Mouse (Mus musculus) embryo, embryonic 10.5 days (tissue): ENCODE results near the gene Daam2.
A peak's percentile ranks its signal among the peaks of the same experiment; 100 is the strongest.

Experiments
- DNase-seq: peaks from one replicate; pipeline ENCODE4 v3.0.0-alpha.2; 2015; ENCODE audit warnings: low spot score

Gene Daam2

DNA sequence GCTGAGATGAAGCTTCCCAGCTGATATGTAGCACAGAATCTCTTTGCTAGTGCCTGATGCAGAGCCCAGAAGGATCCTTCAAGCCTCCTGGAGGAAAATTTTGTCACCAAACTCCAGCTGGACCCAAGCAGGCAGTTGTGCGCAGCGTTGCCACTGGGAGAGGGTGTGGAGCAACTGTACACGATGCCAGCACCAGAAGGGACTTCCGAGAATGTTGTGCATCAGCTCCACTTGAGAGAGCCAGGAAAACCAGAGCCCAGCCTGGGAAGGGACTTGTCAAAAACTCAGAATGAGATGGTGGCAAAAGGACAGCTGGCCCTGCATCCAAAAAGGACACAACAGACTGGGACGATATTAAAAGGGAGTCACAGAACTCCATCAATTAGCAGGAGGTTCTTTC, 32.5 kb downstream of the Daam2 start:
- DNase-seq: no peak

DNA sequence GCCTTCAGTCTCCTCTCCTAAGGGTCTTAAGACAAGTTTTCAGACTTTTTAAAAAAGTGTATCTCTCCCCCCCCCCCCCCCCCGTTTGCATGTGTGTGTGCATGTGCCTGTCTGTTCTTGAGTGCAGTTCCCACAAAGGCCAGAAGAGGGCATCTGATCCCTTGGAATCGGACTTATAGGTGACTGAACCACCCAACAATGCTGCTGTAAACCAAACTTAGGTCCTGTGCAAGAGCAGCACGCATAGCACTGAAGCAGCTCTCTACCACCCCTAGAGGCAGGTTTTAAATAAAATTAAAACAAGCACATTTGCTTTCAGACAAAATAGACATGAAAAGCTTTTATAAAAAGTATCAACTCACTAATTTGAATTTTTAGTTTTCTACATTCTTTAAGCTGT, 33.9 kb downstream of the Daam2 start:
- DNase-seq: peak; percentile 77

DNA sequence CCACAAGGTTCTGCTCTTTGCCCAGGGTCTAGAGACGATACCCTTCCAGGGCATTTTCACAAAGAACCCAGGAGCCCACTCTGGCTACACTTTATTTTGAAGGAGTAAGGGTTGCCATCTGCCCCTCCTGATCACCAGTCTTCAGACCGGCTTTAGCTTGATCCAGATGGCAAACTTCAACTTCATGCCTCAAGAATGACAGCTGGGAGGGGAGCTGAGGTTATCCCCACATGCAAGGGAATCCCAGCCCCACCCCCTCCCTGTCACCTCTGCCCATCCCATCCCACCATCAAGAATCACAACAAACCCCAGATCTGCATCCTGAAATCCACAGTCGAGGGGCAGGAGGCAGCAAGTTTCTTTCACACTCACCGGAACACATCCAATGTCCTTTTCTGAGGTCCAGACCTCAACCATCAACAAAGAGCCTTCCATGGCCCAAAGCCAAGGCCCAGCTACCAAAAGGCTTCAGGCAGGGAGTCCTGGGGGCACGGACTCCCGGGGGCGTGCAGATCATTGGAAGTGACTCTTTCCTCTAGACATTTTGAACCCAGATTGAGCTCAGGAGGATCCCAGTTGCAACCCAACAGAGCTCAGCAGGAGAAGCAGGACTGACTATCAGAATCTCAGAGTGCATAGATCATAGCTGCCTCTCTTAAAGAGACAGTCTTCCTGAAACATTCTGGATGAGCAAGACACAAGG, 35.5 kb downstream of the Daam2 start:
- DNase-seq: no peak

DNA sequence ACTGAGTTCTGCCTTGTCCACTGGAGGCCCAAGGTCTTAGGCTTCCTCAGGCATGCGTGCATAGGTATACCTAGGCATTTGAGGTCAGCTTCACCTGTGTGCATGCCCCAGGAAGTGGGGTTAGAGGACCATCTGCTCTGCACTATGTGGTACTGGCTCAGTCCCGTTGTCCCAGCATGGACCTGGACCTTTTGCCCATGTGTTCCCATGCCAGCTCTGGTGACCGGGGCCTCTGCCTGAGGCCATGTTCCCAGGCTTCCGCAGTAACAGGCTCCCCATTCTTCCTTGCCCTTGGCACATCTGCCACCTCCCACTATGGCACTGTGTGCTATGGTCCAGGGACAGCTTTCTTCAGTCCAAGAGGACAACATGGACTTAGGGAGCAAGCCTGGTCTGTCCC, 36.1 kb downstream of the Daam2 start:
- DNase-seq: no peak

DNA sequence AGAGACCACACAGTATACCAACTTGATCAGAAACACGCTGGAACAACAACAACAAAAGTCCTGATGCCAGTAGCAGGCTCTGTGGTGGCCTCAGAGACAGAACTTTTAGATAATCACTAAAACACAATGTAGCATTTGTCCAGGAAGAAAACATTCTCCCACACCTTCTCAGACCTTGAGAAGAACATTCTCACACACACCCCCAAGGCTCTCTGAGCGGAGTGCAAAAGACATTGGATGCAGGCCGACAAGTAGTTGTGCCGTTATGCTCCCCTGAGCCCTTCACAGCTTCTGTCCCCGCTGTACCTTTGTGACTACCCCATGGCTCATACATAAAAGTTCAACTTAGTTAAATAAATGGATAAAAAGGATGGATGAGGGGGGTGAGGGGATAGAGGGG, 37.6 kb downstream of the Daam2 start:
- DNase-seq: no peak

DNA sequence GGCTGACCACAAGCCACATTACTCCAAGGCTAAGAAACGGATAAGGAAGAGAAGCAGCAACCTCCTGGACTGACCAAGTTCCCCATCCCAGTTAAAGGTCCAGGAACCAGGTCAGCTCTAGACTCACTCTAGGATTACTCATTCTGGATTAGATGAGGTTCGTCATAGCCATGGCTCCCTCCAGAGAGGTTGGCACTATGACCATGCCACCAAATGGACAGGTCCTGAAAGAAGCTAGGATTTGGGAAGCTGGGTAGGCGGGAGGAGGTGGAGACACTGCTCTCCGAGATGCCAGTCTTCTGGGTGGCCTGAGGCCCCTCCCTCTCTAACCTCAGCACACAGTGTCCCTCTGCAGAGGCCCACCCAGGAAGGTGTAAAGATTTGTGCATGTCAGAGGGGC, 38.2 kb downstream of the Daam2 start:
- no peak for DNase-seq

DNA sequence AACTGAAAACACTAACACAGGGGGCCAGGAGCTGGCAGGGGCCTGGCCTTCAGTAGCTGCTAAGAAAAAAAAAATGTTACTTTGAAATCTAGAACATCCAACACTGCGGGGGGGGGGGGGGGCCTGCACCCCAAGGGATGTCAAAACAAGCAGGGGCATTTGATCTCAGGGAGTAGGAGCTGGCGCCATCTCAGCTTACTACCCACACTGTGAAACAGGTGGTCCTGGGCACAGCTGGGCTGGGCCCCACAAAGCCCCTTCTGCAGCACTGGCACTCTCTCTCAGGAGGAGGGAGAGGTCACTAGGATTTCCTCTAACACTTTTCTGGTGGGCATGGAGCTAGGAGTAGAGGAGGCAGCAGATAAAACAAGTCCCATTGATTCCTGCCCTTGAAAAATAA, 39.6 kb downstream of the Daam2 start:
- DNase-seq: no peak

DNA sequence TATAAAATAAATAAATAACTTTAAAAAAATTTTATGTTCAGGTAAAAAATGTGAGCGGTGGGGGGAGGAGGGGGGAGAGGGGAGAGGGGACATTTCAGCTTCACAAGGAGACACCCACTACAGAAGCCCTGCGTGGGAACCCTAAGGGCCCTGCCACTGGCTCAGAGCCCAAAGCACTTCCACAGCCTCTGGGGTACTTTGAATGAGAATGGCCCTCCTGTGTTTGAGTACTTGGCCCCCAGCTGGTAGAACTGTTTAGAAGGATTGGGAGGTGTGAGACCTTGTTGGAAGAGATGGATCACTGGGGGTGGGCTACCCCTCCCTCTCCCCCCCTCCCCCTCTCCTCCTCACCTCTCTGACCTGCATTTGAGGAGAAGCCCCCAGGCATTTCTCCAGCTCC, 41.7 kb downstream of the Daam2 start:
- no peak for DNase-seq

DNA sequence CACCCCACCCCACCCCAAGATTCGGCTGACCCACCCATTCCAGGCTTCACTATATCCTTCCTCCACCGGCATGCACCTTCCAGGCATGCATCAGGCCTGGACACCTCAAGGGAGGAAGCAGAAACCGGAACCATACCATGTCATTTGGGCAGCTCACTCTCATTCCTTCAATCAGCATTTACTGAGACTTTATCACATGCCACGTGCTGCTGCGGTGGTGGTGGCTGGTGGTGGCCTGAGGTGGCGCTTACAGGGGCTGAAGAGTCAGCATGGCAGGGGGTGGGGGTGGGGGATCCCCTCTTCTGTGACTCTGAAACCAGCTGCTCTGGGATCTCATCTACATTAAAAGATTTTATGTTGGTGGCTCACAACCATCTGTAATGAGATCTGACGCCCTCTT, 42.1 kb downstream of the Daam2 start:
- no peak for DNase-seq

DNA sequence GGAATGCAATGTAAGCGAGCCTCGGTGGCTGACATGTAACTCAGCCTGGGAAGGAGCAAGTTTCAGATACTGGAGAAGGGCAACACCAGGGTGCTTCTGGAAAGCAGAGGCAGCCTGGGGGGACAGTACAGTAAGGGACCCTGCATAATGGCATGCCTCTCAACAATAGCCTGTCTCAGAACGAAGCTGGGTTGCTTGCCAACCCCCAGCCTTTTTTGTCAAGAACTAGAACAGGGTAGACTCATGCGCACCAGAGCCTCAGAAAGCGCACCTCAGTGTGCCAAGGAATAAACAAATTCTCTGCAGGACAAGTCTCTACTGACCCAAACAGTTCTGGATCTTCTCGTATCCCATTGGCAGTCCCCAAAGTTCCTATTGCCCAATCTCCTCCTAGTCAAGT, 43.5 kb downstream of the Daam2 start:
- no peak for DNase-seq

DNA sequence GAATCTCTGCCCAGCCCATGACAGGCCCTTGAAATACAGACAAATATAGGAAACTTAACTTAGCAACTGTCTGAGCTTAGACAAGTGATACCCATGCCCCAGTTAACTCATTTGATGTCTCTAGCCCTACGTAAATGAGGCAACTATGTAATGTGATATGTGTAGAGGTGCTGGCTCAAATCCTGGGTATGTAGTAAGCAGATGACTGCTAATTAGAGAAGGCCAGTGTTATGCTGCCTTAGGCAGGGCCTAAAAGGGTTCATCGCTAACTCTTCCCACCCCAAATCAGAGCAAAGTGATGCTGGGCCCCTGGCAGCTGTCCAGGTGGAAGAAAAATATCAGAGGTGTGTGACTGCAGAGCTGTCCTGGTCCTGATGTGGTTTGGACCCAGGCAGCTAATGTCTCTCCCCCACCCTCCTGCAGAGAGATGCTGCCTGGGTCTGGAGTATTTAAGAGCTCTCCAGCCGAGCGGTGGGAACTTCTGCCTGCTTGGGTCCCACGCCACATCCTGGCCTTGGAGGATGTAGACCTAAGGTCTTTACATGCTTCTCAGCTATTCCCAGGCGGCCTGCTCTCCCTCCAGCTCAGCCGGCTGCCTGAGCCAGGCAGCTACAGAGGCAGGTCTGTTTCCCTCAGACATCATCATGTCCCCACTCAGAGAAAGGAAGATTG, 44.4 kb downstream of the Daam2 start:
- DNase-seq: no peak

DNA sequence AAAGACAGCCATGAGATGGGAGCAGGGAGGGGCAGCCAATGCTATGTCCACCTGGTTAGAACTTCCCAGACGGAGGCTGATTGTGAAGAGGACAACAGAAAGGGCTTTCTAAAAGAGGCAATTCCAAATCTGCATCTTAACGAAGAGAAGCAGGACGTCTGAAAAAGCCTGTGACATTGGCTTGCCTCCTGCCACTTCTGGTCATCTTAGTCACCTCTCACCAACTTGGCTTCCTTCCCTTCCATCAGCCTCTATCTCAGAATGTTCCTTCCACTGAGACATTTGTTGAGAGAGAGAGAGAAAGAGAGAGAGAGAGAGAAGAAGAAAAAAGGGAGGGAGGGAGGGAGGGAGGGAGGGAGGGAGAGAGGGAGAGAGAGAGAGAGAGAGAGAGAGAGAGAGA, 47.1 kb downstream of the Daam2 start:
- DNase-seq: no peak

DNA sequence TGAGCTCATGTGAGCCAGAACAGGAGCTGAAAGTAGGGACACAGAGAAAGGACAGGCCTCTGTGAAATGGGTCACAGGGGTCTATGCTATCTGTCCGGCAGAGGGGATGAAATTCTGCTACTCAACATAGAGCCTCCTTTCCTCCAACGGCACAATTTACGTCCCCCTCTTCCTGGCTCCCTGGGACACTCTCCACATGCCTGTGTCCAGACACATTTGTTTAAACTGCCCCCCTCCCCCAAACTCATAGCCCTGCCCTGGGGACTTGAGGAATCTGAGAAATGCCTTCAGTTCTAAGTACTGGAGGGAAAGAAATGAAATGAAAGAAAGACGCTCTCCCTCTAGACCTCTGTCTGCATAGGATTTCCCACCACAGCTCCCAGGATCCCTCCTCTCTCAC, 48.5 kb downstream of the Daam2 start:
- peak; percentile 40 for DNase-seq

DNA sequence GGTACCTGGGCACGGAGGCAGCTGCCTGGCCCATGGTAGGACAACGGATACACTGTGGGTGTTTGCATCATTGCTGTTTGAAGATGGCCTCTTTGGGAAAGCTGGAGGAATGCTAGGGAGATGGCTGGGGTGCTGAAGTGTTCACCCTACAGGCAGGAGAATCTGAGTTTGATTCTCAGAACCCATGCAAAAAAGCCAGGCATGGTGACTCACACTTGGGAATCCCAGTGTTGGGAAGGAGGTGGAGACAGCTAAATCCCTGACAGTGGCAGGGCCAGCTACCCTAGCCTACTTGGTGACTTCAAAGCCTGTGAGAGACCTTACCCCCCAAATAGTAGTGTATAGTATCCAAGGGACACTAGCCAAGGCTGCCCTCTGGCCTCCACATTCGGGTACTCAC, 49.0 kb downstream of the Daam2 start:
- DNase-seq: no peak

DNA sequence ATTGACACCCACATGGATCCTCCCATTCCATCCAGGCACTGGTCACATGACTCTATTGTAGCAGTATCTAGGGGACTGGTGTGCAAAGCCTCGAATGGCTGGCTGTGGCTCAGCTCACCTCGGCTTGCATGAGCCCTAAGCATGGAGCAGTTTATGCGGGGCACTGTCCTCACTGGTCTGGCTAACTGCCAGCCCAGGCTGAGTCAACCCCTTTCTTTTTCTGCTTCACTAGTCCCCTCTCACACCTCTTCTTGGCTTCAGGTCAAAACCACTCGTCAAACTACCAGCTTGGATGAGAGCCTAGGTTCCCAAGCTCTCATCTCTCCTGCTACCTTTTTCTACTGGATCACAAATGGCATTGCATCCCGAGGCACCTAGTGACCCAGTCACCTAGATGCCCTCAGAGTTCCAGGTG, 51.5 kb downstream of the Daam2 start:
- DNase-seq: no peak

DNA sequence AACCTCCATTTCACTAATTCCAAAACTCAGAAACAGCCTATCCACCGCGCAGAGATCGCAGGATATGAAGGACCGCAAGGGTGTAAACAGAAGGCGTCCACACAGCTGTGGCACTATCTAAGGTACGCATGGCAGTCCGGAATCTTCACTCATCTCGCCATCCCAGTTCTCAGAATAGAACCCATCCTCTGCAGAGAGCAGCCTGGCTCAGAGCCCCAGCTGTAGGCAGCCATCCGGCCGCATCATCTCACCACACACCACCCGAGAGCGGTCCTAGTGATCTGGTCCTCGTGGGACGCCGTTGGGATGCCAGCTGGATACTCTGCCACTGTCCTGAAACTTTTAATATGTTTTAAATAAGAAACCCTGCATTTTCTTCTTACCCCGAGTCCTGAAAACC, 54.7 kb downstream of the Daam2 start:
- no peak for DNase-seq

DNA sequence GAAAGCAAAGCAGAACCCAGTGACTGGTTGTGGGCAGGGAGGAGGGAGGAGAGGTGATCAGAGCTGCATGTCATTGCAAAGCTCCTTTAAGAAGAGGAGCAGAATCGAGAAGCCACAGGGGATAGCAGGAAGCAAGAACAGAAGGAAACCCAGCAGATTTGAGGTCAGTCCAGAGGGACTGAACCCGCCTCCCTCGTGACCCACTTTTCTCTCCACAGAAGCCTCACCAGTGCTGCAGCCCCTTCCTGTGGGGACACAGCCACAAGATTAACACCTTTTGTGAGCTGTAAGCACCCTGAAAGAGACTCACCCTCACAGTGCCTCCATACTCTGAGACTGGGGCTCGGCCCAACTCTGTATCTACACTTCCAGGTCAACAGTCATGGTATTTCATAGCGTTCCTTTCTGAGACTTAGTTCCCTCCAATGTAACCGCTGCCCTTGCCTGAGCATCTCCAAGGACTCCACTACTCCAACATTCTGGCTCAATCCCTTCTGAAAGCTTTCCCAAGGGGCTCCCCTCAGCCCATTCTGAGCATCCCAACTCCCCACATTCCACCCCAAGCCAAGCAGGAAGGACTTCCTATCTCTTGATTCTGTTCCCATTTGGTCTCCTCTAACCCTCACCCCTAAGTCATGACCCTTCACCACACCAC, 60.8 kb downstream of the Daam2 start:
- DNase-seq: no peak

DNA sequence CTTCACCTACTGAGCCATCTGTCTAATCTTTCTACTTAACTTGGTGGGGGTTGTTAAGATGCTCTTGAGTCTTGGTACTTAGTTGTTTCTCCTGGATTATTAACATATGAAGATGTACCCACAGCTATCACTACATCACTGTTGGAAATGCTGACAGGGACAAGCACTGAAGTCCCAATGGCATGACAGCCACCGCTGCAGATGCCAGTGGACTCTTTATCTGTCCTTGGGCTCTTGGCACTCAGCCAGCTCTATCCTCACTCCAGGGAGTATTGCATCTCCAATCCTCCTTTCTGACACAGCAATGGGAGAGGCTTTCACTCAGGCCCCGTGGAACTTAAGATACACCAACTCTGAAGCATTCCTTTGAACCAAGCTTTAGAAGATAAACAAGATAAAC, 63.9 kb downstream of the Daam2 start:
- no peak for DNase-seq

DNA sequence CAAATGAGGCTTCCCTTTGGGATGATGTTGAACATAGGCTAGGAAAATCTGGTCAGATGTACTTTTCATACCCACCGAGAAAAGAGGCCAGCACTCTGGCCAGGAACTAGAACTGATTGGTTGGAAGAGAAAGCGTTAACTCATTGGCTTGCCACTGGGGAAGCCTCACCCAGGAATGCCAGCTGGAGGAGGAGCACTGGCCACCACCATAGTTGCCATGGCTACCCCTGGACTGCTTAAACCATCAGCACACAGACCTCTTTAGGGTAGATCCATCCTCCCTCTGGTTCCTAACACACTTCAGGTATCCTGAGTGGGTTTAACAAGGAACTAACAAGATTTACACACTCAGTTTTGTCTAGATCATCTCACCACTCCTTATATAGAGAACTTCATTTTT, 64.5 kb downstream of the Daam2 start:
- no peak for DNase-seq

DNA sequence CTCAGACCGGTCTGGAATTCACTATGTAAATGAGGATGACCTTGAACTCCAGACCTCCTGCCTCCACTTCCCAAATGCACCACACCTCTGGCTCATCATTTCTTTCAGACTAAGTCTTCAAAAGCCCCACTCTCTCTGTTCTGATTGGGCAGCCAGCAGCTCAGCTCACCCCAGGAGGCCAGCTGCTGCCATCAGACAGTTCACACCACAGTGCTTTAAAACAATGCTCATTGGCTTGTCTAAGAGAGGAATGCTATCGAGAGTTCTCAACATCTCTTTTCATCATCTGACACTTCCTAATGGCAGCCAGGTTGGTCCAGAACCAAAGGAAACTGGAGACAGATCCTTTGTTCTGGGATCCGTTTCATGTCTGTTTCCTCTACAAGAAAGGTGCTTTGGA, 66.0 kb downstream of the Daam2 start:
- no peak for DNase-seq

DNA sequence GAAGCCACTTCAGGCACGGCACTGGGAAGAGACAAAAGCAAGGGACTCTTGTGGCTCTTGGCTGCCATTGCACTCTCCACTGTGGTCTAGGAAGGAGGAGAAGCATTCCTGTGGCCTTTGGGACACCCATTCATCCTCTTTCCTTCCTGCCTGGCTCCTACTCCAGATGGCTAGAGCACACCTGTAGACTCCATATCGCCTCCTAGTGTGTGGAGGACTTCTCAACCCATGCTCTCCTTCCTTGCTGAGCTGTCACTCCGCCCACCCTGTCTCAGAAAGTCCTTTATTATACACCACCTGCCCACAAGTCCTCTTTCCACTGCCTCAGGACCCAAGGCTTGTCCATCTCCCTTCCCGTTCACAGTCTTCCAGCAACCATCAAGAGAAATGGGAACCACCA, 70.9 kb downstream of the Daam2 start:
- no peak for DNase-seq

DNA sequence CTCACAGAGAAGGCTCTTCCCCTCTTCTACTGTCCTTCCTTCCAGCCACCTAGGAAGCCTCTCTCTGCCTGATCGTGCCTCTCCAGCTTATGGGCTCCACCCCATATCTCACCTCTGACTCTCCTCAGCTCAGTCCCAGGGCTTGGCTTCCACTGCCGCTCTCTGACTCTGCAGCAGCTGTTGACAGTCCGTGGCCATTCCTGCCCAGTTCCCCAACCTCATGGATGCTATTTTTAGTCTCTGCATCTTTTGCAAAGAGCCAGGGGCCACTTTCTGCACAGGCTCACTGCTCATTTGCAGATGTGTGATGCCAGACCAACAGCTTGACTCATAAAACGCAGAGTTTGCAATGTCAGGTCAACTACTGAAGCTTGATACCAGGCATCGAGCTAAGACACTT, 75.0 kb downstream of the Daam2 start:
- no peak for DNase-seq

DNA sequence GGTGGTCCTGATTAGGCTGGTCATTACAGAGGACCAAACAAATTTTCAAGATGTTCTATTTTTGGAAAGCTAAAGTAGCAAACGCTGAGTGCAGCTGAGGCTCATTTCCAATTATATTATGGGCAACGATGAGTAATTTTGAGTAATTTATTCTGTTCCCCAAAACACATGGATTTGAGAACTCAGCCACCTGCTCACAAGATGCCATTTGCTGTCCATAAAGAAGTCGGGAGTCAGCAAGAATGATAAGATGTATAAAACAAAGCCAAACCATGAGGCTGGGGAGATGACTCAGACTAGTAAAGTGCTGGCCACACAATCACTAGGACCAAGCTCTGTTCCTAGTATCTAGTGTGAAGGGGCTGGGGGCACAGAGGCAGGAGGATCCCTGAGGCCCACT, 79.7 kb downstream of the Daam2 start:
- DNase-seq: no peak

DNA sequence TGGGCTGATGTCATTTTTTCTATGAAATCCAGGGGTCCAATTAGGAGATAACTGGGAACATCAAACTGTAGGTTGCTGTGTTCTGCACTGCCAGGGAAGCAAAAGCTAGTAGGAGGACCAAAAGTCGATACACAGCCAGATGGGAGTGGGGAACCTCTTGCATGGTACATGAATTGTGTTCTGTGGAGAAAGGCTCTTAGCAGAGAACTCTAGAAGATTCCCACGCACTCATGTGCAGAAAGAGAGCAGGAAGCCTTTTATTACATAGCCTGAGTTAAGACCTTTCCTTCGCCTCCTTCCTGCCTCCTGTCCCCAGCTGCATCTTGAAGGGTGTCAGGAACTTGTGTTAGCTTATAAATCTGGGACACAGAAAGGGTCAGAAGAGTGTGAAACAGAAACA, 82.3 kb downstream of the Daam2 start:
- DNase-seq: no peak
